Mouse (Mus musculus) lung, postnatal 0 days (tissue): ENCODE data around the gene Il7r.

Experiments used
- CTCF ChIP-seq: IDR thresholded peaks from 2 replicates; pipeline ENCODE4 v1.5.1; 2016; ENCODE audit warnings: antibody characterized with exemption, mild to moderate bottlenecking
- EP300 ChIP-seq: IDR thresholded peaks from 2 replicates; pipeline ENCODE4 v1.6.1; 2016; ENCODE audit warnings: antibody characterized with exemption, mild to moderate bottlenecking, control low read depth

- no peak for TF ChIP-seq CTCF
- no peak for TF ChIP-seq EP300
Observed at GRCm38 (mm10) chr15:9574796-9575195, 44.8 kb upstream of the Il7r start.
